Mouse (Mus musculus) stomach, embryonic 14.5 days (tissue): ENCODE results near the gene Hira. TPM values are rescaled to one million over a fixed set of nuclear protein-coding genes. Genes with fewer than 3 reads are reported as not detected.
"Not testable (repeated sequence)": the region's sequence is repeated elsewhere in the genome, so short reads cannot be mapped to it uniquely, and the experiment has no call there.

Experiments used
- ATAC-seq: fragments of 200-750 bp; cut with Nextera tagmentation; 2 replicates; pipeline ENCODE4 v1.8.0; 2017; ENCODE audit warnings: low read depth, moderate TSS enrichment; ENCODE audit not compliant: insufficient number of reproducible peaks, insufficient read depth, low FRiP score
- H3K27ac ChIP-seq: fragments of 300-500 bp; sonication (generic); 2 replicates; pipeline ENCODE4 v1.5.1; 2014; ENCODE audit warnings: mild to moderate bottlenecking, low read length, moderate library complexity, mixed read lengths
- H3K27me3 ChIP-seq: fragments of 300-500 bp; sonication (generic); 2 replicates; pipeline ENCODE4 v1.6.1; 2014; ENCODE audit warnings: low read length, control low read depth, mixed read lengths; ENCODE audit not compliant: control insufficient read depth, insufficient read depth
- H3K36me3 ChIP-seq: fragments of 300-500 bp; sonication (generic); 2 replicates; pipeline ENCODE4 v1.6.1; 2014; ENCODE audit warnings: mild to moderate bottlenecking, control low read depth, low read length, moderate library complexity, mixed read lengths; ENCODE audit not compliant: control insufficient read depth, insufficient read depth
- H3K4me1 ChIP-seq: fragments of 300-500 bp; sonication (generic); 2 replicates; pipeline ENCODE4 v1.6.1; 2014; ENCODE audit warnings: low read length, control low read depth, mixed read lengths; ENCODE audit not compliant: control insufficient read depth, insufficient read depth
- H3K4me2 ChIP-seq: fragments of 300-500 bp; sonication (generic); replicated peaks from 2 replicates; pipeline ENCODE4 v1.6.1; 2014; ENCODE audit warnings: low read depth, low read length, control low read depth
- H3K4me3 ChIP-seq: fragments of 300-500 bp; sonication (generic); 2 replicates; pipeline ENCODE4 v1.5.1; 2014; ENCODE audit warnings: low read depth, low read length, control low read depth
- H3K9ac ChIP-seq: fragments of 300-500 bp; sonication (generic); replicated peaks from 2 replicates; pipeline ENCODE4 v1.6.1; 2014; ENCODE audit warnings: low read depth, mild to moderate bottlenecking, control low read depth, low read length, moderate library complexity, mixed read lengths
- H3K9me3 ChIP-seq: fragments of 300-500 bp; sonication (generic); 2 replicates; pipeline ENCODE4 v1.6.1; 2016; ENCODE audit warnings: low read depth, low read length, control low read depth; ENCODE audit not compliant: control insufficient read depth
- WGBS: fragments of 180-500 bp; shearing (Covaris S2); extraction: QIAGEN DNeasy Blood & Tissue Kit; methylation state at CpG from one replicate; pipeline ENCODE4 v1.1.7; 2014; 5-methylcytosine and 5-hydroxymethylcytosine counted together
- polyA plus RNA-seq: library from polyadenylated mRNA; unstranded; fragments of >200 nt; fragmentation: Nextera tagmentation; extraction: Ambion mirVana; gene quantifications from 2 replicates; pipeline ENCODE4 v1.2.1, GENCODE M21; 2014

Hira gene
- polyA plus RNA-seq, 1 experiment from 2014 or later = 16.3 TPM

GRCm38 (mm10) chr16:18976315-18976714 is 99.5 kb downstream of the Hira start:
- H3K9ac ChIP-seq = no peak overlapping the region
- H3K36me3 ChIP-seq = no peaks in the 10 kb centered on the region; the same call in 1 of the 2 replicates
- WGBS = 72% methylated on average over 19 of the region's 23 CpGs
- no peaks in the 10 kb centered on the region for H3K4me1 ChIP-seq
- no peaks in the 10 kb centered on the region for H3K27me3 ChIP-seq
- no peak overlapping the region for H3K27ac ChIP-seq
- no peak overlapping the region for H3K4me3 ChIP-seq
- peaks cover 5% of the 10 kb centered on the region; the same call in 1 of the 2 replicates for H3K9me3 ChIP-seq
- ATAC-seq = no peak
- no peak overlapping the region for H3K4me2 ChIP-seq

- Histone ChIP-seq H3K27me3 (no peaks in the 10 kb centered on the region), H3K9ac (no peak overlapping the region), H3K27ac (no peak overlapping the region), H3K4me1 (no peaks in the 10 kb centered on the region), H3K4me3 (no peak overlapping the region), H3K36me3 (no peaks in the 10 kb centered on the region), H3K4me2 (no peak overlapping the region), H3K9me3 (no peaks in the 10 kb centered on the region)
- ATAC-seq = no peak
- 87% methylated on average over 3 of the region's 3 CpGs for WGBS
Observed at GRCm38 (mm10) chr16:18986381-18986780, 109.5 kb downstream of the Hira start.

GRCm38 (mm10) chr16:18986860-18987259 is 110.0 kb downstream of the Hira start:
- Histone ChIP-seq H3K27me3 (no peaks in the 10 kb centered on the region), H3K4me3 (no peak overlapping the region), H3K36me3 (no peaks in the 10 kb centered on the region), H3K9me3 (no peaks in the 10 kb centered on the region), H3K27ac (no peak overlapping the region), H3K4me1 (no peaks in the 10 kb centered on the region), H3K9ac (no peak overlapping the region), H3K4me2 (no peak overlapping the region)
- WGBS = 95% methylated on average over 5 of the region's 5 CpGs
- no peak for ATAC-seq

- H3K9ac ChIP-seq, H3K36me3 ChIP-seq, H3K27me3 ChIP-seq, ATAC-seq, H3K4me1 ChIP-seq, H3K27ac ChIP-seq, H3K9me3 ChIP-seq, H3K4me2 ChIP-seq, H3K4me3 ChIP-seq: not testable (repeated sequence)
- WGBS = 39% methylated on average over 2 of the region's 2 CpGs
Observed at GRCm38 (mm10) chr16:19002610-19003389, 126.0 kb downstream of the Hira start.

GRCm38 (mm10) chr16:19003757-19004156 is 126.9 kb downstream of the Hira start:
- Histone ChIP-seq H3K9me3 (no peaks in the 10 kb centered on the region), H3K27ac (no peak overlapping the region), H3K9ac (no peak overlapping the region), H3K4me1 (no peaks in the 10 kb centered on the region), H3K36me3 (no peaks in the 10 kb centered on the region), H3K4me3 (no peak overlapping the region), H3K27me3 (no peaks in the 10 kb centered on the region), H3K4me2 (no peak overlapping the region)
- WGBS = 90% methylated on average over 1 of the region's 1 CpGs
- ATAC-seq = no peak

GRCm38 (mm10) chr16:19005298-19005697 is 128.5 kb downstream of the Hira start:
- no peak overlapping the region for H3K9ac ChIP-seq
- H3K36me3 ChIP-seq = no peaks in the 10 kb centered on the region
- H3K4me3 ChIP-seq = no peak overlapping the region
- WGBS = 70% methylated on average over 3 of the region's 3 CpGs
- H3K4me2 ChIP-seq = no peak overlapping the region
- H3K27ac ChIP-seq = no peak overlapping the region
- no peaks in the 10 kb centered on the region for H3K4me1 ChIP-seq
- H3K27me3 ChIP-seq = no peaks in the 10 kb centered on the region
- ATAC-seq = no peak
- H3K9me3 ChIP-seq = no peaks in the 10 kb centered on the region

GRCm38 (mm10) chr16:19006715-19007114 is 129.9 kb downstream of the Hira start:
- Histone ChIP-seq H3K9ac (no peak overlapping the region), H3K4me2 (no peak overlapping the region), H3K27me3 (no peaks in the 10 kb centered on the region), H3K9me3 (no peaks in the 10 kb centered on the region), H3K4me3 (no peak overlapping the region), H3K4me1 (no peaks in the 10 kb centered on the region), H3K36me3 (no peaks in the 10 kb centered on the region), H3K27ac (no peak overlapping the region)
- ATAC-seq = no peak
- WGBS = 68% methylated on average over 1 of the region's 1 CpGs

GRCm38 (mm10) chr16:19007186-19007591 is 130.4 kb downstream of the Hira start:
- not testable (repeated sequence) for H3K4me3 ChIP-seq, H3K9ac ChIP-seq, H3K36me3 ChIP-seq, H3K9me3 ChIP-seq, H3K4me2 ChIP-seq, H3K27me3 ChIP-seq, ATAC-seq, H3K27ac ChIP-seq, H3K4me1 ChIP-seq
- 63% methylated on average over 1 of the region's 1 CpGs for WGBS

GRCm38 (mm10) chr16:19010710-19011109 is 133.9 kb downstream of the Hira start:
- no peak for ATAC-seq
- WGBS = 74% methylated on average over 2 of the region's 2 CpGs

More at GRCm38 (mm10) chr16:19010710-19011109, 133.9 kb downstream of the Hira start:
- H3K36me3 ChIP-seq = no peaks in the 10 kb centered on the region
- H3K9me3 ChIP-seq = no peaks in the 10 kb centered on the region
- H3K9ac ChIP-seq = no peak overlapping the region
- no peak overlapping the region for H3K27ac ChIP-seq
- no peaks in the 10 kb centered on the region for H3K27me3 ChIP-seq
- H3K4me1 ChIP-seq = no peaks in the 10 kb centered on the region
- no peak overlapping the region for H3K4me3 ChIP-seq
- H3K4me2 ChIP-seq = no peak overlapping the region
